Comparison of ENCODE assay signal across 18 mouse cellular contexts in genomic region chrX:167523151-167523550, GRCm38 (mm10).
DNase-seq lines count a peak whose midpoint lies in the region; ATAC-seq lines count a peak whose summit lies in the region.
"Had no signal": no experiment of that assay in that cellular context is flagged by ENCODE, and none has a peak within 500 bp of the region (broad histone marks: within the 10 kb centered on the region; RNA-seq: fewer than 3 reads in every experiment).

No protein-coding gene starts in this region.

- intact Hi-C loops in left cerebral cortex, postnatal 4 days (cut with DNase I): no loop called here
- intact Hi-C loops in left cerebral cortex, postnatal 10 days (cut with DNase I): no loop called here

- DNase-seq in cerebellum, postnatal 10 days: peak; percentile 57 to 70
- DNase-seq in cerebellum, adult 11-12 months: no peak
- no peak for DNase-seq in frontal cortex, adult 2 months (ENCODE audit: extremely low spot score in 1 of 2, low spot score in 1 of 2)
- peak; percentile 52 for DNase-seq in left cerebral cortex, postnatal 4 days
- no peak for DNase-seq in left cerebral cortex, postnatal 10 days (ENCODE audit: extremely low spot score in 1 of 2, low spot score in 2 of 2)
- peak; percentile 18 for DNase-seq in right cerebral cortex, postnatal 14 days
- no peak for DNase-seq in right cerebral cortex, adult 18-20 months
- DNase-seq: adrenal gland, adult 8-10 months; adrenal gland, postnatal 36 days; B cell, adult 2 months; cerebellum, adult 11 months; gastrocnemius, postnatal 10 days; heart, postnatal 10 days; heart, postnatal 4 days had no signal

- 0 out of 2 replicates have a peak, but pooled peaks have one; percentile 23 for ATAC-seq in frontal cortex, adult (ENCODE audit: low TSS enrichment)
- ATAC-seq: CD4-positive, CD25-positive, alpha-beta regulatory T cell, adult 4 months; forebrain, embryonic 13.5 days; inflammation-experienced regulatory T-cells, adult 6 months had no signal

Comparison
In these comparisons a context has a peak if more than half of its experiments do, and no peak if none do; other contexts are left out.
1. DNase-seq: peak in cerebellum, postnatal 10 days (2 of 2), left cerebral cortex, postnatal 4 days (single experiment) and right cerebral cortex, postnatal 14 days (single experiment); none in cerebellum, adult 11-12 months (single experiment), frontal cortex, adult 2 months (0 of 2), left cerebral cortex, postnatal 10 days (0 of 2) and right cerebral cortex, adult 18-20 months (single experiment).